Mouse (Mus musculus): ENCODE measurements around the gene Phactr2. TPM values are rescaled to one million over a fixed set of nuclear protein-coding genes. Genes with fewer than 3 reads are reported as not detected.

Gene Phactr2
- total and polyA plus RNA-seq, 3 experiments = 0.08 to 0.49 (median 0.31) TPM

DNA sequence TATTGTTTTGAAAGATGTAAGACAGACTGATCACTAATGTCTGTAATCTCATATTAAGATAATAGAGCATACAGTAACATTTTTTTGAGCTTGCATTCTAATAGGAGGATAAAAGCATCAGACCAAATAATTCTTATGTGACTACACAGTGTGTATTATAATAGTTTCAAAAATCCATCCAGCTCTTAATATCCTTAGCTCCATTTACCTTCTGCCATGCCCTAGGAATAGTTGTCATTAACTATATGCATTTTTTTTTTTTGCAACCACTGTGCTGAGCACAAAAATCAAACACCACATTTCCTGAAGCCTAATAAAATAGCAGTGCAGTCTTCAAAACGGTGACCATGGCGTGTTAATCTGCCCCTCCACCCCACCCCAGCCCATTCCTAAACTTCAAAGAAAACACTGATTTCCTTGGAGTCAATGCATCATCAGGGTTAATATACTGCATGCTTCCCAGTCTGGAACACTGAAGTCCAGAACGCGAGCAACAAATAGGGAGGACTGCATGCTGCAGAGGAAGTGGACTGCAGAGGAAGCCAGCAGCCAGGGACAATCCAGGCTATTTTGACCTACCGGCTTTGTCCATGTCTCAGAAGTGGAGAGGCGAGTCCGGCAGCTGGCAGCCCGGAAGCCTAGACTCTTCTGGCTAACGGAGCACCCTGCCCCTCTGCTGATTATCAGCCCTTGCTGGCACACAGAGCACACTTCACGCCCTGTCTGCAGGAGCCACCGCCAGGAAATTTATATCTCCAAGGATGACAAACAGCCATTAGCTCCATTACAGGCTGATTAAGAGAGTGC is 85.9 kb downstream of the Phactr2 start:
- H3K4me3 ChIP-seq (replicated peaks in 1 of 3; ENCODE audit: low read depth in 2 of 3, low read length in 2 of 3, poor library complexity in 1 of 3) = no peak overlapping the region
- TF ChIP-seq POLR2AphosphoS2 (IDR thresholded peaks at IDR 0.05; ENCODE audit: low read depth, low read length) (no peak), USF1 (IDR thresholded peaks at IDR 0.05; ENCODE audit: low read depth, low read length) (no peak), PAX5 (IDR thresholded peaks at IDR 0.05; ENCODE audit: low read length) (no peak), GABPA (IDR thresholded peaks at IDR 0.05; ENCODE audit: insufficient replicate concordance, low read depth, low read length) (no peak), IRF4 (IDR thresholded peaks at IDR 0.05; ENCODE audit: low read depth, low read length) (no peak), TBP (conservative IDR thresholded peaks at IDR 0.05; ENCODE audit: low read depth, low read length) (no peak), ZC3H11A (IDR thresholded peaks at IDR 0.05; ENCODE audit: low read depth, low read length) (no peak)
- H3K9ac ChIP-seq (ENCODE audit: insufficient read depth, low read depth) = no peak overlapping the region

GRCm38 (mm10) chr10:13384866-13385265 is 89.3 kb downstream of the Phactr2 start:
- no peaks in the 10 kb centered on the region for H3K9me3 ChIP-seq (replicated peaks; ENCODE audit: low read length)
- H3K27ac ChIP-seq (ENCODE audit: insufficient read depth, low read depth) = no peak overlapping the region
- DNase-seq (ENCODE audit: extremely low read depth) = no peak
- H3K27me3 ChIP-seq (replicated peaks) = no peaks in the 10 kb centered on the region
- H3K4me2 ChIP-seq (ENCODE audit: insufficient read depth, low read depth, poor library complexity, severe bottlenecking) = no peak overlapping the region
- no peak overlapping the region for H3K9ac ChIP-seq (ENCODE audit: insufficient read depth, low read depth)
- H3K4me1 ChIP-seq (ENCODE audit: control insufficient read depth in 1 of 2, insufficient read depth in 2 of 2) = no peaks in the 10 kb centered on the region
- dilution Hi-C loops (cut with MboI; ENCODE audit: extremely low pct_ligation_motif_present, extremely low pct_unique_long_range_greater_than_20kb, low sequenced_read_pairs) = no loop called here
- no peaks in the 10 kb centered on the region for H3K79me2 ChIP-seq (replicated peaks; ENCODE audit: control insufficient read depth, extremely low read depth, insufficient read depth, poor library complexity, severe bottlenecking)
- TF ChIP-seq SIN3A (IDR thresholded peaks at IDR 0.05; ENCODE audit: low read length) (no peak), MYC (IDR thresholded peaks at IDR 0.05; ENCODE audit: low read depth, low read length) (no peak), GABPA (IDR thresholded peaks at IDR 0.05; ENCODE audit: insufficient replicate concordance, low read depth, low read length) (no peak), CHD2 (IDR thresholded peaks at IDR 0.05; ENCODE audit: low read length) (no peak), TCF12 (IDR thresholded peaks at IDR 0.05; ENCODE audit: low read depth, low read length) (no peak), ZNF384 (IDR thresholded peaks at IDR 0.05; ENCODE audit: low read depth, low read length) (no peak), RAD21 (IDR thresholded peaks at IDR 0.05; ENCODE audit: low read depth, low read length) (no peak), CTCF (conservative IDR thresholded peaks at IDR 0.05 in 1 of 2, IDR thresholded peaks at IDR 0.05 in 1 of 2; ENCODE audit: low read depth in 2 of 2, low read length in 2 of 2) (no peak), JUND (conservative IDR thresholded peaks at IDR 0.05; ENCODE audit: low read depth, low read length) (no peak), TBP (conservative IDR thresholded peaks at IDR 0.05; ENCODE audit: low read depth, low read length) (no peak), HCFC1 (IDR thresholded peaks at IDR 0.05; ENCODE audit: low read depth, low read length) (no peak)
- no peaks in the 10 kb centered on the region for H3K36me3 ChIP-seq (replicated peaks in 1 of 2; ENCODE audit: control insufficient read depth in 1 of 2, insufficient read depth in 1 of 2, low read length in 1 of 2)
- in situ Hi-C loops (cut with MboI; ENCODE audit: low pct_ligation_motif_present, low pct_unique_long_range_greater_than_20kb, low sequenced_read_pairs) = no loop called here
- no peak overlapping the region for H3K4me3 ChIP-seq (replicated peaks in 1 of 3; ENCODE audit: low read depth in 2 of 3, low read length in 2 of 3, poor library complexity in 1 of 3)

More for the DNA sequence above, 85.9 kb downstream of the Phactr2 start:
- DNase-seq (ENCODE audit: extremely low read depth) = no peak
- H3K4me1 ChIP-seq (ENCODE audit: control insufficient read depth in 1 of 2, insufficient read depth in 2 of 2) = no peaks in the 10 kb centered on the region
- no peaks in the 10 kb centered on the region for H3K36me3 ChIP-seq (replicated peaks in 1 of 2; ENCODE audit: control insufficient read depth in 1 of 2, insufficient read depth in 1 of 2, low read length in 1 of 2)
- in situ Hi-C loops (cut with MboI; ENCODE audit: low pct_ligation_motif_present, low pct_unique_long_range_greater_than_20kb, low sequenced_read_pairs) = no loop called here
- H3K27me3 ChIP-seq (replicated peaks) = no peaks in the 10 kb centered on the region
- H3K79me2 ChIP-seq (replicated peaks; ENCODE audit: control insufficient read depth, extremely low read depth, insufficient read depth, poor library complexity, severe bottlenecking) = no peaks in the 10 kb centered on the region
- no peak overlapping the region for H3K27ac ChIP-seq (ENCODE audit: insufficient read depth, low read depth)
- dilution Hi-C loops (cut with MboI; ENCODE audit: extremely low pct_ligation_motif_present, extremely low pct_unique_long_range_greater_than_20kb, low sequenced_read_pairs) = no loop called here
- H3K9me3 ChIP-seq (replicated peaks; ENCODE audit: low read length) = no peaks in the 10 kb centered on the region
- no peak overlapping the region for H3K4me2 ChIP-seq (ENCODE audit: insufficient read depth, low read depth, poor library complexity, severe bottlenecking)
